Mouse (Mus musculus) ES-E14 (cell line): ENCODE measurements around the gene Mapk8ip3.

Experiments used
- MAFK ChIP-seq: IDR thresholded peaks from 2 replicates; pipeline ENCODE4 v1.6.1; 2014; ENCODE audit warnings: mild to moderate bottlenecking, low read depth, low read length, inconsistent platforms; ENCODE audit not compliant: insufficient read depth
- ZC3H11A ChIP-seq: IDR thresholded peaks from 2 replicates; pipeline ENCODE4 v1.6.1; 2012; ENCODE audit warnings: low read depth, mild to moderate bottlenecking, inconsistent platforms, low read length, borderline replicate concordance

DNA sequence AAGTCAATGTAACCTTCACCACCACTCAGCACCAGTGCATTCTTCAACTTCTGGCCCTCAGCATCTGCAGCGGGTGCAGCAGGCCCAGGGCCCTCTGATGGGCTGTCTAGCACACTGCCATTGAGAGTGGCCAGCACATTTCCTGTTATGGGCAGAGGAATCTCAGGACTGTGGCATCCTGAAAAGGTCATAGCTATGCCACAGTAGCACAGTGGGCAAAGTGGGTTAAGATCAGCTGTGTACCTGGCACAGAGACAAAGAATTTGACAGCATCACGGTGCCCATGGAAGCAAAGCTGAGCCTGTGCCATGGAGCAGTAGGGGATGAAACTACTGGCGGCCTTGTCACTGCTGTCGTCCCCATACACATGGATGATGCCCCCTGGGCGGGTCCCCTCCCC, 37.6 kb downstream of the Mapk8ip3 start:
- TF ChIP-seq MAFK, result no peak
- TF ChIP-seq ZC3H11A, result no peak
